33 mouse cellular contexts compared by ENCODE assay signal in genomic region chr6:71243258-71243657, GRCm38 (mm10). TPM values are rescaled to one million over a fixed set of nuclear protein-coding genes. Genes with fewer than 3 reads are reported as not detected.
DNase-seq lines count a peak whose midpoint lies in the region; ATAC-seq and TF ChIP-seq lines count a peak whose summit lies in the region.
"Had no signal": no experiment of that assay in that cellular context is flagged by ENCODE, and none has a peak within 500 bp of the region (broad histone marks: within the 10 kb centered on the region; RNA-seq: fewer than 3 reads in every experiment).

No protein-coding gene starts in this region.

- no peak overlapping the region for H3K4me3 ChIP-seq in gastrocnemius, adult 2 months
- H3K4me3 ChIP-seq in left cerebral cortex, adult 2 months: no peak overlapping the region
- H3K4me3 ChIP-seq in E14TG2a.4 (replicated peaks; ENCODE audit: low read length): no peak overlapping the region
- no peak overlapping the region for H3K4me3 ChIP-seq in forebrain, embryonic 12.5 days (replicated peaks)
- H3K4me3 ChIP-seq: erythroblast, embryonic 14.5 days; heart, embryonic 12.5 days; liver, embryonic 15.5 days; lung, embryonic 15.5 days had no signal

- no peaks in the 10 kb centered on the region for H3K36me3 ChIP-seq in E14TG2a.4 (ENCODE audit: insufficient read depth, low read length)
- no peaks in the 10 kb centered on the region for H3K36me3 ChIP-seq in forebrain, embryonic 12.5 days (replicated peaks)
- H3K36me3 ChIP-seq: liver, embryonic 15.5 days; lung, embryonic 15.5 days had no signal

- H3K4me1 ChIP-seq in E14TG2a.4 (replicated peaks; ENCODE audit: low read depth, low read length): peaks cover 28% of the 10 kb centered on the region
- H3K4me1 ChIP-seq in forebrain, embryonic 12.5 days: no peaks in the 10 kb centered on the region
- H3K4me1 ChIP-seq: liver, embryonic 15.5 days had no signal

- no peak overlapping the region for H3K27ac ChIP-seq in gastrocnemius, adult 2 months
- H3K27ac ChIP-seq in left cerebral cortex, adult 2 months: no peak overlapping the region
- no peak overlapping the region for H3K27ac ChIP-seq in forebrain, embryonic 12.5 days
- H3K27ac ChIP-seq: hindbrain, embryonic 14.5 days; liver, embryonic 15.5 days; lung, embryonic 15.5 days had no signal

- intact Hi-C loops in gastrocnemius, adult 2 months (cut with DNase I): loop anchor here (5.0 kb wide), 1 partner anchor 154 kb away; no protein-coding TSS in a partner anchor
- intact Hi-C loops in left cerebral cortex, adult 2 months (cut with DNase I): no loop called here

- peaks cover 18% of the 10 kb centered on the region; the same call in 1 of the 2 replicates for H3K27me3 ChIP-seq in E14TG2a.4 (ENCODE audit: insufficient read depth, low read length)
- H3K27me3 ChIP-seq in forebrain, embryonic 12.5 days: no peaks in the 10 kb centered on the region
- H3K27me3 ChIP-seq: heart, embryonic 12.5 days; liver, embryonic 15.5 days; lung, embryonic 15.5 days had no signal

- H3K9me3 ChIP-seq in E14TG2a.4 (ENCODE audit: low read length): no peaks in the 10 kb centered on the region
- no peaks in the 10 kb centered on the region for H3K9me3 ChIP-seq in forebrain, embryonic 12.5 days
- H3K9me3 ChIP-seq: heart, embryonic 12.5 days; liver, embryonic 15.5 days; lung, embryonic 15.5 days had no signal

- H3K4me2 ChIP-seq in forebrain, embryonic 12.5 days: no peak overlapping the region
- H3K4me2 ChIP-seq: heart, embryonic 12.5 days; hindbrain, embryonic 14.5 days; liver, embryonic 15.5 days; lung, embryonic 15.5 days; midbrain, embryonic 11.5 days had no signal

- TF ChIP-seq CTCF in gastrocnemius, adult 2 months (IDR thresholded peaks at IDR 0.05): peak; percentile 49
- peak; percentile 14; the same call in 1 of the 2 replicates for TF ChIP-seq CTCF in left cerebral cortex, adult 2 months (IDR thresholded peaks at IDR 0.05)
- TF ChIP-seq CTCF in E14TG2a.4 (conservative IDR thresholded peaks at IDR 0.05; ENCODE audit: low read length): peak; percentile 26; the same call in 1 of the 2 replicates

- WGBS in forebrain, embryonic 12.5 days: 87% methylated on average over 3 of the region's 3 CpGs

- no peak overlapping the region for H3K9ac ChIP-seq in forebrain, embryonic 12.5 days
- H3K9ac ChIP-seq: heart, embryonic 12.5 days; hindbrain, embryonic 14.5 days; liver, embryonic 15.5 days; lung, embryonic 15.5 days had no signal

- DNase-seq in gastrocnemius, adult 2 months: no peak
- DNase-seq in gastrocnemius, postnatal 25 days: no peak
- no peak for DNase-seq in left cerebral cortex, adult 2 months (ENCODE audit: extremely low spot score in 1 of 2, low spot score in 2 of 2)
- DNase-seq in left cerebral cortex, adult 11 months (ENCODE audit: low spot score): no peak
- DNase-seq in induced T-regulatory cell, adult 2 months (ENCODE audit: low read depth): peak; percentile 9
- DNase-seq in ovary, postnatal 10 days (ENCODE audit: low spot score): no peak
- DNase-seq: adrenal gland, adult 8-10 months; cerebellum, adult 2 months; cerebellum, postnatal 14 days; gastrocnemius, postnatal 36 days; heart, adult 18-20 months; kidney, adult 2 months; left cerebral cortex, postnatal 4 days had no signal

- no peak for ATAC-seq in forebrain, embryonic 12.5 days (ENCODE audit: low FRiP score)
- ATAC-seq: activated CD4-positive, CD25-positive, alpha-beta regulatory T cell, adult 4 months; inflammation-experienced regulatory T-cells, adult 6 months; midbrain, embryonic 16.5 days had no signal

RNA-seq across cellular contexts. Expression of gene Krcc1, which starts 28.2 kb away (rescaled TPM):
- 10 to 100 TPM; 23.7 to 33.6 TPM for total RNA-seq in gastrocnemius, adult 2 months (2021)
- 10 to 100 TPM; 23.2 to 27.4 TPM for total RNA-seq in gastrocnemius, postnatal 25 days (2021)
- 10 to 100 TPM; 12.2 to 13.1 TPM for total RNA-seq in left cerebral cortex, adult 2 months (2021)
- polyA plus RNA-seq in forebrain, embryonic 12.5 days (2016; fragmentation: Nextera tagmentation; extraction: Ambion mirVana): 27.3 and 27.9 TPM in 2 replicates

RNA-seq across cellular contexts. Expression of gene Fabp1, which starts 43.6 kb away (rescaled TPM):
- total RNA-seq in gastrocnemius, adult 2 months (2021): not detected
- not detected for total RNA-seq in gastrocnemius, postnatal 25 days (2021)
- total RNA-seq in left cerebral cortex, adult 2 months (2021): not detected
- polyA plus RNA-seq in forebrain, embryonic 12.5 days (2016; fragmentation: Nextera tagmentation; extraction: Ambion mirVana): not detected in 2 replicates
- total RNA-seq: gastrocnemius, postnatal 36 days; heart, adult 18-20 months; hematopoietic stem cell, adult 5-6 weeks; layer of hippocampus, postnatal 10 days; left cerebral cortex, adult 8-10 months; left cerebral cortex, postnatal 4 days; megakaryocyte, adult 5-6 weeks; neutrophil, adult 5-6 weeks had no signal
- polyA plus RNA-seq: activated CD4-positive, CD25-positive, alpha-beta regulatory T cell, adult 4 months; cerebellum, adult 2 months; cortical plate, adult 2 months; embryonic facial prominence, embryonic 14.5 days; forebrain, embryonic 11.5 days; hindbrain, embryonic 14.5 days; inflammation-experienced regulatory T-cells, adult 6 months; midbrain, embryonic 11.5 days; midbrain, embryonic 16.5 days; neural tube, embryonic 11.5 days had no signal
